Mouse (Mus musculus) duodenum, adult 2 months (tissue): ENCODE measurements around the gene Polr3e. TPM values are rescaled to one million over a fixed set of nuclear protein-coding genes. Genes with fewer than 3 reads are reported as not detected.

Experiments
- polyA plus RNA-seq: library from polyadenylated mRNA; depleted of rRNA; stranded (reverse); fragments of >200 nt; gene quantifications from 2 replicates; pipeline ENCODE4 v1.2.3, GENCODE M21; 2012; ENCODE audit warnings: low replicate concordance; rRNA removed

Gene Polr3e
- polyA plus RNA-seq, result 9.0 and 11.5 TPM in 2 replicates

DNA sequence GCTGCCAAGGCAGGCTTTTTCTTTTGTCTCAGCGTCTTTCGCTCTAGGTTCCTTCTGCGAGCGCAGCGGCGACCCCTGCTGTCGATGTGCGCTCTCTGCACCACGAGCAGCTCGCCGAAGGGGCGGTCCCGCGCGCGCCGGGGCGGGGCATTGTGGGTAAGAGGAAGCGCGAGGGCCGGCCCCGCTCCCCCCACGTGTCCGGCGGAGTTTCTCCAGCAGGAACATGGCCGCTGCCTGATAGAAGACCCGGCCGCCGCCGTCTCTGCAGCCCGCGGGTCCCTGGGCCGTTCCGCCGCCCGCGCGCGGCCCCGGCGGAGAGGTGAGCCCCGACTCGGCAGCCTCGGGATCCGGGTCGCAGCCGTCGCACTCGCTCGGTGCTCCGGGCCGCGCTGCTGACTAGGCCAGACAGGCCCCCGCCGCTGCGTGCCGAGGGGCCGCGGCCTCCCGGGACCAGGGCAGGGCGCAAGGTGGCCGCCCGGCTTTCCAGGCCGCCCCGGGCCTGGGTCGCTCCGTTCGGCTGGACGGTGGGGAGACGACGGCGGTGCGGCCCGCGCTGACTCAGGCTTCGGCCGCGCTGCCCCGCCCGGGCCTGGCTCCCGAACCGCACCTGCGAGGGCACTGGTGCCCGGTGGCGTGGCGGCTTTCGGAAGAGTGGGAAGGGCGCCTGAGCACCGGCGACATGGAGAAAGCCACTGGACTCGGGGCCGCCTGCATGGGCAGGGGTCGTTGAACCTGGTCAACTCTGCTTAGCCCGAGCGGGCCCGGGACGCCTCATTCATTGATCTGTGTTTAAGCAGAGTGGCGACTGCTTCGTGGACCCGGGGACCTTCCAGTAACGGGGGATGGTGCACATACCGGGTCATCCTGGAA, at the start of gene Polr3e:
Gene Polr3e, plus strand, starts transcription at position 153 of the 870 bp plus-strand sequence.

DNA sequence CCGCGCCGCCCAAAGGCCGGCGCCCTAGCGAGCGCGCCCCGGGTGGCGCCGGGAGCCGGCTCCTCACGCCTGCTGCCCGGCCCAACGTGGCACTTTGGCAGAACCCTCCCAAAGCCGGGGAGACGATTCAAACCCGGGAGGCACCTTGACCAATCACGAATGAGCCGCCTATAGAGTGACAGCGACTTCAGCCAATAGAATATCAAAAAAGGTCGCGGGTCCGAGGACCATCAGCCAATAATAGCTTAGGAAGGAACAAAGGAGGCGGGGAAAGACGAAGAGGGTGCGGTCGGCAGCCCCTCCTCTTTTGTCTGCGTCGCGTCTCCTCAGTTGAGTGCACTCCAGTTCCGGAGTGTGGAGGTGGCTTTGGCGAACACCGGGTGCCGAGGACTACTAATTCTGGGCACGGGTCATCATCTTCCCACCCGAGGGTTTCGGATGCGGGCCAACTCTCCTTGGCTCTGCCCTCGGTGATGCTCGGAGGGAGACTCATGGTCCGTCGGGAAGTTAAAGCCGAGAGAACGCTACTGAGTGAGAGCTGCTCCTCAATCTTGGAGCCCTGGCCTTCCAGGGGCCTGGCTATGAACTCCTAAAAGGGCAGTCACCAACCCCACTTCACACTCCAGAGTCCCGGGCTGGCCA, 64.8 kb downstream of the Polr3e start, which contains the start of the genes Cdr2 and Mfsd13b:
Gene Cdr2, minus strand, starts transcription at position 113 of the 642 bp plus-strand sequence.
Gene Mfsd13b, plus strand, starts transcription at position 310 of the 642 bp plus-strand sequence.

Other genes with a start within 250 kb of the Polr3e start
- not detected in 2 replicates for gene Pdzd9, start 247.4 kb upstream of the Polr3e start, polyA plus RNA-seq
- gene Mosmo, start 240.1 kb upstream of the Polr3e start, polyA plus RNA-seq, result 4.4 and 9.1 TPM in 2 replicates
- gene Vwa3a, start 178.4 kb upstream of the Polr3e start, polyA plus RNA-seq, result not detected in 2 replicates
- gene Gm5737, start 105.4 kb upstream of the Polr3e start, polyA plus RNA-seq, result not detected in 2 replicates
- 6.8 and 7.6 TPM in 2 replicates for gene Eef2k, start 74.9 kb upstream of the Polr3e start, polyA plus RNA-seq
- gene Cdr2, start 64.6 kb downstream of the Polr3e start, polyA plus RNA-seq, result 83.0 and 83.6 TPM in 2 replicates
- gene Mfsd13b, start 64.8 kb downstream of the Polr3e start, polyA plus RNA-seq, result 0.13 and 1.7 TPM in 2 replicates
- 18.3 and 34.9 TPM in 2 replicates for gene Mettl9, start 116.7 kb downstream of the Polr3e start, polyA plus RNA-seq
- gene Igsf6, start 156.8 kb downstream of the Polr3e start, polyA plus RNA-seq, result 0.19 and 0.20 TPM in 2 replicates
- 0.26 and 0.88 TPM in 2 replicates for gene Otoa, start 163.9 kb downstream of the Polr3e start, polyA plus RNA-seq